Comparison of ENCODE assay signal across 8 mouse cellular contexts in genomic region chr5:145205041-145205440, GRCm38 (mm10). TPM values are rescaled to one million over a fixed set of nuclear protein-coding genes. Genes with fewer than 3 reads are reported as not detected.
DNase-seq lines count a peak whose midpoint lies in the region; ATAC-seq and TF ChIP-seq lines count a peak whose summit lies in the region.

No protein-coding gene starts in this region.

- H3K27me3 ChIP-seq in kidney, postnatal 0 days (ENCODE audit: insufficient read depth, low read length) = no peaks in the 10 kb centered on the region
- H3K27me3 ChIP-seq in embryonic facial prominence, embryonic 12.5 days = no peaks in the 10 kb centered on the region
- no peaks in the 10 kb centered on the region for H3K27me3 ChIP-seq in intestine, postnatal 0 days (replicated peaks; ENCODE audit: control insufficient read depth, insufficient read depth, low read length)

- peak overlapping the region; percentile 13; the same call in 1 of the 2 replicates for H3K27ac ChIP-seq in kidney, postnatal 0 days
- H3K27ac ChIP-seq in embryonic facial prominence, embryonic 12.5 days = no peak overlapping the region
- H3K27ac ChIP-seq in intestine, postnatal 0 days (ENCODE audit: low read depth, low read length) = peak overlapping the region; percentile 46; the same call in 1 of the 2 replicates

- no peak for TF ChIP-seq CTCF in kidney, postnatal 0 days (IDR thresholded peaks at IDR 0.05; ENCODE audit: low read depth)
- no peak for TF ChIP-seq CTCF in intestine, postnatal 0 days (IDR thresholded peaks at IDR 0.05; ENCODE audit: low read depth)

- DNase-seq in kidney, postnatal 0 days (ENCODE audit: low spot score) = peak; percentile 36
- DNase-seq in kidney, postnatal 14 days = no peak
- DNase-seq in naive thymus-derived CD4-positive, alpha-beta T cell, adult 2 months (ENCODE audit: low read depth) = peak; percentile 26
- no peak for DNase-seq in frontal cortex, postnatal 14 days (ENCODE audit: low spot score in 2 of 2)
- DNase-seq in ovary, postnatal 14 days (ENCODE audit: low spot score) = no peak
- no peak for DNase-seq in cerebellum, adult 11 months

- H3K9me3 ChIP-seq in kidney, postnatal 0 days (replicated peaks; ENCODE audit: low read length) = no peaks in the 10 kb centered on the region
- H3K9me3 ChIP-seq in embryonic facial prominence, embryonic 12.5 days = no peaks in the 10 kb centered on the region
- H3K9me3 ChIP-seq in intestine, postnatal 0 days (ENCODE audit: control insufficient read depth) = no peaks in the 10 kb centered on the region

- peaks cover 3% of the 10 kb centered on the region; the same call in 1 of the 2 replicates for H3K4me1 ChIP-seq in kidney, postnatal 0 days (replicated peaks; ENCODE audit: insufficient read depth, low read length)
- peaks cover 22% of the 10 kb centered on the region for H3K4me1 ChIP-seq in embryonic facial prominence, embryonic 12.5 days
- no peaks in the 10 kb centered on the region; the same call in 1 of the 2 replicates for H3K4me1 ChIP-seq in intestine, postnatal 0 days (replicated peaks; ENCODE audit: control insufficient read depth, insufficient read depth, low read length)

- 22% methylated on average over 9 of the region's 9 CpGs for WGBS in kidney, postnatal 0 days
- WGBS in embryonic facial prominence, embryonic 12.5 days = 26% methylated on average over 9 of the region's 9 CpGs
- 12% methylated on average over 9 of the region's 9 CpGs for WGBS in intestine, postnatal 0 days

- peak overlapping the region; percentile 47 for H3K4me3 ChIP-seq in kidney, postnatal 0 days (replicated peaks; ENCODE audit: low read depth, low read length)
- H3K4me3 ChIP-seq in embryonic facial prominence, embryonic 12.5 days = peak overlapping the region; percentile 62
- H3K4me3 ChIP-seq in intestine, postnatal 0 days (ENCODE audit: low read depth, low read length) = peak overlapping the region; percentile 58

- peak overlapping the region; percentile 44 for H3K9ac ChIP-seq in kidney, postnatal 0 days (ENCODE audit: low read depth, low read length)
- peak overlapping the region; percentile 30; the same call in 1 of the 2 replicates for H3K9ac ChIP-seq in embryonic facial prominence, embryonic 12.5 days
- H3K9ac ChIP-seq in intestine, postnatal 0 days (ENCODE audit: low read depth, low read length) = peak overlapping the region; percentile 37; the same call in 1 of the 2 replicates

- H3K4me2 ChIP-seq in kidney, postnatal 0 days (ENCODE audit: low read length) = peak overlapping the region; percentile 62
- peak overlapping the region; percentile 58 for H3K4me2 ChIP-seq in embryonic facial prominence, embryonic 12.5 days (replicated peaks)
- H3K4me2 ChIP-seq in intestine, postnatal 0 days (replicated peaks; ENCODE audit: low read depth) = peak overlapping the region; percentile 69

- no peaks in the 10 kb centered on the region for H3K36me3 ChIP-seq in kidney, postnatal 0 days (ENCODE audit: insufficient read depth, low read length)
- peaks cover 21% of the 10 kb centered on the region for H3K36me3 ChIP-seq in embryonic facial prominence, embryonic 12.5 days
- 0 out of 2 replicates have a peak, but pooled peaks cover under 1% of the 10 kb centered on the region for H3K36me3 ChIP-seq in intestine, postnatal 0 days (ENCODE audit: control insufficient read depth, insufficient read depth)

- no peak for ATAC-seq in kidney, postnatal 0 days (replicated peaks; ENCODE audit: low FRiP score, low read depth)
- ATAC-seq in embryonic facial prominence, embryonic 12.5 days (ENCODE audit: insufficient number of reproducible peaks, insufficient read depth, low FRiP score, low TSS enrichment) = no peak
- ATAC-seq in intestine, postnatal 0 days = no peak

RNA-seq across cellular contexts. Expression of gene Zkscan5, which starts 0.7 kb away (rescaled TPM):
- polyA plus RNA-seq in kidney, postnatal 0 days (2015; fragmentation: Nextera tagmentation; extraction: Ambion mirVana) = 10.4 and 10.8 TPM in 2 replicates
- polyA plus RNA-seq in embryonic facial prominence, embryonic 12.5 days (2016; fragmentation: Nextera tagmentation; extraction: Ambion mirVana) = 19.5 and 20.3 TPM in 2 replicates
- polyA plus RNA-seq in intestine, postnatal 0 days (2015; fragmentation: Nextera tagmentation; extraction: Ambion mirVana) = 4.1 and 4.6 TPM in 2 replicates

RNA-seq across cellular contexts. Expression of gene Zkscan14, which starts 3.4 kb away (rescaled TPM):
- 10.1 and 11.5 TPM in 2 replicates for polyA plus RNA-seq in kidney, postnatal 0 days (2015; fragmentation: Nextera tagmentation; extraction: Ambion mirVana)
- polyA plus RNA-seq in embryonic facial prominence, embryonic 12.5 days (2016; fragmentation: Nextera tagmentation; extraction: Ambion mirVana) = 9.4 and 9.5 TPM in 2 replicates
- polyA plus RNA-seq in intestine, postnatal 0 days (2015; fragmentation: Nextera tagmentation; extraction: Ambion mirVana) = 6.4 and 9.8 TPM in 2 replicates

RNA-seq across cellular contexts. Expression of gene Atp5j2, which starts 13.2 kb away (rescaled TPM):
- polyA plus RNA-seq in kidney, postnatal 0 days (2015; fragmentation: Nextera tagmentation; extraction: Ambion mirVana) = 678 and 711 TPM in 2 replicates
- polyA plus RNA-seq in embryonic facial prominence, embryonic 12.5 days (2016; fragmentation: Nextera tagmentation; extraction: Ambion mirVana) = 539 and 600 TPM in 2 replicates
- polyA plus RNA-seq in intestine, postnatal 0 days (2015; fragmentation: Nextera tagmentation; extraction: Ambion mirVana) = 765 and 832 TPM in 2 replicates

RNA-seq across cellular contexts. Expression of gene Zfp655, which starts 26.5 kb away (rescaled TPM):
- polyA plus RNA-seq in kidney, postnatal 0 days (2015; fragmentation: Nextera tagmentation; extraction: Ambion mirVana) = 30.6 and 37.8 TPM in 2 replicates
- polyA plus RNA-seq in embryonic facial prominence, embryonic 12.5 days (2016; fragmentation: Nextera tagmentation; extraction: Ambion mirVana) = 36.6 and 39.6 TPM in 2 replicates
- 32.3 and 35.9 TPM in 2 replicates for polyA plus RNA-seq in intestine, postnatal 0 days (2015; fragmentation: Nextera tagmentation; extraction: Ambion mirVana)

RNA-seq across cellular contexts. Expression of gene Cpsf4, which starts 38.0 kb away (rescaled TPM):
- polyA plus RNA-seq in kidney, postnatal 0 days (2015; fragmentation: Nextera tagmentation; extraction: Ambion mirVana) = 35.5 and 38.5 TPM in 2 replicates
- polyA plus RNA-seq in embryonic facial prominence, embryonic 12.5 days (2016; fragmentation: Nextera tagmentation; extraction: Ambion mirVana) = 62.8 and 65.2 TPM in 2 replicates
- 23.1 and 23.4 TPM in 2 replicates for polyA plus RNA-seq in intestine, postnatal 0 days (2015; fragmentation: Nextera tagmentation; extraction: Ambion mirVana)

Comparison
In these comparisons a context has a peak if more than half of its experiments do, and no peak if none do; other contexts are left out.
1. DNase-seq: peak in kidney, postnatal 0 days (single experiment) and naive thymus-derived CD4-positive, alpha-beta T cell, adult 2 months (single experiment); none in kidney, postnatal 14 days (single experiment), frontal cortex, postnatal 14 days (0 of 2), ovary, postnatal 14 days (single experiment) and cerebellum, adult 11 months (single experiment).
2. Peak in every context shown above with its lines, with median percentiles within 50 percentile points of each other: H3K4me2 ChIP-seq, H3K4me3 ChIP-seq and H3K9ac ChIP-seq.